Mouse (Mus musculus) spleen, postnatal 10 days (tissue): ENCODE results near the gene Gar1.

Source experiments
- DNase-seq, 2 experiments: peaks; one replicate each; pipeline ENCODE4 v3.0.0; 2021 to 2022; ENCODE audit warnings: low spot score in 2 of 2

The Gar1 gene

GRCm38 (mm10) chr3:129831035-129831568 lies at the start of gene Gar1:
TSS of gene Gar1 (minus strand) at chr3:129831396.
- peak; percentile 82 to 95 for DNase-seq

GRCm38 (mm10) chr3:129879913-129880312 lies 48.7 kb upstream of the Gar1 start:
- DNase-seq: no peak

- peak in 1 of 2 experiments; percentile 37 for DNase-seq
These were observed 48.0 kb upstream of the Gar1 start for GRCm38 (mm10) chr3:129879131-129879757.

GRCm38 (mm10) chr3:129878405-129879021 lies 47.3 kb upstream of the Gar1 start, which contains the start of gene Pla2g12a:
TSS of gene Pla2g12a (plus strand) at chr3:129878606.
- DNase-seq: peak; percentile 74 to 91

GRCm38 (mm10) chr3:129877327-129877726 lies 46.1 kb upstream of the Gar1 start:
- no peak for DNase-seq

- DNase-seq: peak in 1 of 2 experiments; percentile 67
These were observed 32.5 kb upstream of the Gar1 start for GRCm38 (mm10) chr3:129863698-129864097.

GRCm38 (mm10) chr3:129862592-129862991 lies 31.4 kb upstream of the Gar1 start:
- DNase-seq: no peak

GRCm38 (mm10) chr3:129846846-129847245 lies 15.7 kb upstream of the Gar1 start:
- DNase-seq: no peak

GRCm38 (mm10) chr3:129845868-129846267 lies 14.7 kb upstream of the Gar1 start:
- no peak for DNase-seq

GRCm38 (mm10) chr3:129838017-129838416 lies 6.8 kb upstream of the Gar1 start:
- no peak for DNase-seq

- no peak for DNase-seq
These were observed 5.8 kb upstream of the Gar1 start for GRCm38 (mm10) chr3:129836965-129837364.

GRCm38 (mm10) chr3:129836051-129836697 lies 5.0 kb upstream of the Gar1 start:
- DNase-seq: no peak

- no peak for DNase-seq
These were observed 4.3 kb upstream of the Gar1 start, which contains the start of gene Cfi for GRCm38 (mm10) chr3:129835388-129835934. TSS of gene Cfi (plus strand) at chr3:129835884.

- DNase-seq: peak in 1 of 2 experiments; percentile 63
These were observed 570 bp downstream of the Gar1 start for GRCm38 (mm10) chr3:129830626-129831025.

- no peak for DNase-seq
These were observed 3.5 kb downstream of the Gar1 start for GRCm38 (mm10) chr3:129827691-129828090.

GRCm38 (mm10) chr3:129826691-129827090 lies 4.5 kb downstream of the Gar1 start:
- DNase-seq: no peak

- DNase-seq: no peak
These were observed 6.3 kb downstream of the Gar1 start for GRCm38 (mm10) chr3:129824891-129825290.

- DNase-seq: no peak
These were observed 7.0 kb downstream of the Gar1 start for GRCm38 (mm10) chr3:129824146-129824545.

- no peak for DNase-seq
These were observed 7.9 kb downstream of the Gar1 start for GRCm38 (mm10) chr3:129823293-129823692.

- DNase-seq: no peak
These were observed 8.9 kb downstream of the Gar1 start, which contains the start of gene Rrh for GRCm38 (mm10) chr3:129822206-129822775. TSS of gene Rrh (minus strand) at chr3:129822587.

GRCm38 (mm10) chr3:129821736-129822135 lies 9.5 kb downstream of the Gar1 start:
- no peak for DNase-seq

GRCm38 (mm10) chr3:129820847-129821246 lies 10.3 kb downstream of the Gar1 start:
- no peak for DNase-seq
